Mouse (Mus musculus) right cerebral cortex, postnatal 14 days (tissue): Measurements from ENCODE around the gene Col8a1.

Experiments
- DNase-seq: peaks from one replicate; pipeline ENCODE4 v3.0.0; 2022

Col8a1 gene

GRCm38 (mm10) chr16:57754526-57755125, at the start of gene Col8a1:
TSS of gene Col8a1 (minus strand) at chr16:57754737.
- DNase-seq = no peak

- no peak for DNase-seq
Observed at GRCm38 (mm10) chr16:57801886-57802285, 47.3 kb upstream of the Col8a1 start.

GRCm38 (mm10) chr16:57796321-57796720, 41.8 kb upstream of the Col8a1 start:
- DNase-seq = no peak

- no peak for DNase-seq
Observed at GRCm38 (mm10) chr16:57779011-57779410, 24.5 kb upstream of the Col8a1 start.

- DNase-seq = no peak
Observed at GRCm38 (mm10) chr16:57765615-57766014, 11.1 kb upstream of the Col8a1 start.

- DNase-seq = no peak
Observed at GRCm38 (mm10) chr16:57759862-57760261, 5.3 kb upstream of the Col8a1 start.

- DNase-seq = no peak
Observed at GRCm38 (mm10) chr16:57755708-57756107, 1.2 kb upstream of the Col8a1 start.

GRCm38 (mm10) chr16:57755241-57755640, 704 bp upstream of the Col8a1 start:
- peak; percentile 14 for DNase-seq

GRCm38 (mm10) chr16:57753539-57754280, 827 bp downstream of the Col8a1 start:
- DNase-seq = no peak

- DNase-seq = no peak
Observed at GRCm38 (mm10) chr16:57750549-57750948, 4.0 kb downstream of the Col8a1 start.

- DNase-seq = no peak
Observed at GRCm38 (mm10) chr16:57748093-57748492, 6.4 kb downstream of the Col8a1 start.

GRCm38 (mm10) chr16:57747357-57748056, 7.0 kb downstream of the Col8a1 start:
- DNase-seq = no peak

GRCm38 (mm10) chr16:57740169-57740568, 14.4 kb downstream of the Col8a1 start:
- no peak for DNase-seq

- DNase-seq = no peak
Observed at GRCm38 (mm10) chr16:57734942-57735341, 19.6 kb downstream of the Col8a1 start.

- DNase-seq = no peak
Observed at GRCm38 (mm10) chr16:57733545-57733944, 21.0 kb downstream of the Col8a1 start.

GRCm38 (mm10) chr16:57733139-57733538, 21.4 kb downstream of the Col8a1 start:
- no peak for DNase-seq

GRCm38 (mm10) chr16:57724978-57725377, 29.6 kb downstream of the Col8a1 start:
- no peak for DNase-seq

GRCm38 (mm10) chr16:57718982-57719381, 35.6 kb downstream of the Col8a1 start:
- no peak for DNase-seq

- no peak for DNase-seq
Observed at GRCm38 (mm10) chr16:57698733-57699132, 55.8 kb downstream of the Col8a1 start.

GRCm38 (mm10) chr16:57694694-57695093, 59.8 kb downstream of the Col8a1 start:
- no peak for DNase-seq

- DNase-seq = no peak
Observed at GRCm38 (mm10) chr16:57693906-57694522, 60.5 kb downstream of the Col8a1 start.

GRCm38 (mm10) chr16:57685790-57686399, 68.6 kb downstream of the Col8a1 start:
- no peak for DNase-seq

- no peak for DNase-seq
Observed at GRCm38 (mm10) chr16:57672251-57672650, 82.3 kb downstream of the Col8a1 start.
